Mouse (Mus musculus): ENCODE data around the gene Tshz2.
"Not testable (repeated sequence)": the region's sequence is repeated elsewhere in the genome, so short reads cannot be mapped to it uniquely, and the experiment has no call there.

The Tshz2 gene

DNA sequence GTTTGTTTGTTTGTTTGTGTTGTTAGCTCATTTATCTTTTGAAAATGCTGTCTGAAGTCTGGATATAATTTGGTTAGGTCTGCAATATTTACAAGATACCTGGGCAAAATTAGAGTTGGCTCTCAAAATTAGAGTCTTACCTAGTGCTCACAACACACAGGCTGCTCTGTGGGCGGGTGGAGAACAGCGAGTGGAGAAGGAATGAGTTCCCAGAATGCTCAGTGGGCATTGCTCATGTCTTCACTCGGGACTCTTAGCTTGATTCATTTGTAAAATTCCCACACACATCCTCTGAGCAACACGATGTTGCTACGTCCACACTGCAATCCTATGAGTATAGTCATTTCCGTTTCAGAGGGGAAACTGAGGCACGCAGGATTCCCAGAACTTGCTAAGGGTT lies 180.1 kb downstream of the Tshz2 start:
- no peak for DNase-seq (ENCODE audit: low spot score)

DNA sequence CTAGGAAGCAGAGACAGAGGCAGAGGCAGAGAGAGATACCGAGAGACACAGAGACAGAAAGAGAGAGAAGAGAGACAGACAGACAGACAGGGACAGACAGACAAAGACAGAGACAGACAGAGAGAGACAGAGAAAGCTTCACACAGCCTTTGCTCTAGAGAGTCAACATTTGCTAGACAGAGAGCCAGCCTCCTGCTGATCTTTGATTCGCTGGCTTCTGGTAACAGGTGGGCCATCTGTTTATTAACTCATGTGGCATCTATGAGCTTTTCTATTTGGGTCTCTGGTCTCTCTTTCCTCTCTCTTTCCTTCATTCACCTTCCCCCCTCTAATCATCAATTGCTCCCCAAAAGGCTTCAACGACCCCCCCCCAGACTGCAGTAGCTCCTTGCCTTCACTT lies 181.5 kb downstream of the Tshz2 start:
- DNase-seq (ENCODE audit: low spot score): no peak

DNA sequence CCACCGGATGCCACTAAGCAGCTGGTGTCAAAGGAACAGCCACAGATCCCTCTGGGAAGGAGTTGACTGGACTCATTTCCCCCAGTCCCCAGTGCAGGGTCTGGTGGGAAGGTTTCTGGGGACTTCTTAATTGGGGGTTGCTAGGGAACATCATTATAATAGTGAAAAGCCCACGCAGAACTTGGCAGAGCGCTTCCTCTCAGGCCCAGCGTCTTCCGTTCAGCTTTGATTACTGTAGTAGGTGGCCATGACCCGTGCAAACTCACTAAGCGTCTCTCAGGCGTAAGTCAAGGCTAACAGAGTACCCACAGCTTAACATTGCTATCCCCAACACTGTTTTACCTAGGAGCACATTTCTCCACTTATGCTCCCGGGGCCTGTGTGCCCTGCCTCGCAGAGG lies 181.9 kb downstream of the Tshz2 start:
- DNase-seq (ENCODE audit: low spot score): no peak

DNA sequence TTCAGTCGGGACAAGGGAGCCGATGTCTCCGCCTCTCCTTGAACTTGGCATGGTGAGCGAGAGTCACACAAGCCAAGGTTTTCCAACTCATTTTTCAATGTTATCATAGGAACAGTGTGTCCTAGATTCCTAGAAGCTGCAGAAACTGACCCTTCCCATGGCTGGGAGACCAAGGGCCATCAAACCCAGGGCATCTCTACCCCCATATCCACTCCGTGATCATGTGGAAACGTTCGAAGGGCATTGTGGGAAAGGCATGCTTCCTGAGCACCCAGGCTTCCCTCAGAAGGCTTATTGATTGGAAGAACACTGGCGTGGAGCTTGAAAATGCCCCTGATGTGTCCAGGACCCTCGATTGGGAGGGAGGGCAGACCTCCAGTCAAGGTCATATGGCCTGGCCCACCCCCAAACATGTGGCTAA lies 188.2 kb downstream of the Tshz2 start:
- DNase-seq (ENCODE audit: low spot score): peak; percentile 65

DNA sequence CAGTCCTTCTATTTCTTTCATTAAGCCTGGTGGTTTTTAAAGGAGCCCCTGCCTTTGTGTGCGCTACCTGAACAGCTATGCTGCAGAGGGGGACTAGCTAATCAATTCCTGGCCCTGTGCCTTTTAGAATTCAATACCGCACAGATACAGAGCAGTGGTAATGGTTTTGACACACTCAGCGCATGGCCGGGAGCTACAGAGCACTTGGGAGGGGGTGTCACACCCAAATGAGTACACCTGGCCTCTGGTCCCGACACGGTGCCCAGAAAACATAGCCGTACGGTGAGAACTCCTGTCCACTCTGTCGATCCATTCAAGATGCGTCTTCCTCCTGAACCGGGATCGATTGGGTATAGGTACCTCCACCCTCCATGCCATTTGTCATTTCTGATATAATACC lies 193.1 kb downstream of the Tshz2 start:
- DNase-seq (ENCODE audit: low spot score): no peak

DNA sequence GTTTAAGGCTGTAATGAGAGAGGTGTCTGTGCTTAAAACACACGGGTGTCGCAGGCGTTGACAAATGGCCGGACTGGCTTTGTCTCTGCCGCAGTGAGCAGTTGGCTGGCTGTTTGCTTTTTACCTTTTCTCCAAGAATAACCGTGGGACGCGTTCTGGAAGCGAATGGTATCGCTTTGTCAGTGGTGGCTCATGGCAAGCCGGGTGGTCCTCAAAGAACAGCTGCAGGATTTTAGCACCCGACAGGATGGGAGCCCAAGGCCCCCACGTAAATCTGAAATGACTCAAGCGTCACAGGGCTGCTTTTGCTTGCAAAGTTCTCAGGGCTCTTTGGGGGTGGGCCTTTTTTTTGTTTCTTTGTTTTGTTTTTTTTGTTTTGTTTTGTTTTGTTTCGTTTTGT lies 193.5 kb downstream of the Tshz2 start:
- DNase-seq (ENCODE audit: low spot score): no peak

DNA sequence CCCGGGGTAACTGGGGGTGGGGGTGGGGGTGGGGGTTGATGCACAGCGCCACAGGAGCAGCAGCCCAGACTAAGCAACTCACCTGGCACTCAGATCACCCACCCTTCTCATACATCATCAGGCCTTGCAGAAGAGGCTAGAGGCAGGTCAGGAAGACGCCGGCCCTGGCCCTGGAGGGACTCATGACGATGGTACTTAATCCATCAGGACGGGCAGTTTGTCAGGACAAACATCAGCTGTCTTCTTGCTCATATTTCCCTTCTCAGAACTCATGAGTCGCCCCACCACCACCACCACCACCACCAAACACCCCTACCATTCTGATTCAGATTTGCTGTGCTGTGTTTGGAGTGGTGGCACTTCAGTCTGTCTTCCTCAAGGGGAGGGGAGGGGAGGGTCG lies 194.0 kb downstream of the Tshz2 start:
- no peak for DNase-seq (ENCODE audit: low spot score)

DNA sequence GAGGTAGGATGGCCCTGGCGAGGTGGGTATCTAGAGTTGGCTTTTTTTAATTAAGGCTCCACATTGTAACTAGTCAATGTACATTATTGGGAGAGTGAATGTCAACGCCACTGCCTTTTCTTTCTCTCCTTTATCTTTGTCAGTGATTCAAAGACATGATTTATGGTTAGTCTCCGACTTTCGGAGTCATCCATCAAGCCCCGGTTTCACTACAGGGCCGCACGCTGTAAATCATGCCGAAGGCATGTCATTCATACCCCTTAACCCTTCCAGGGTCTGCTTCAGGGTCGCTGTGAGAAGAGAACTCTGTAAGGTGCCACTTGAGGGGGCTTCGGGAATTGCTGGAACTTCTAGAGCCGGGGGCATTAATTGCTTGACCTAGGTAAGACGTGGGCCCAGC lies 199.4 kb downstream of the Tshz2 start:
- DNase-seq (ENCODE audit: low spot score): no peak

DNA sequence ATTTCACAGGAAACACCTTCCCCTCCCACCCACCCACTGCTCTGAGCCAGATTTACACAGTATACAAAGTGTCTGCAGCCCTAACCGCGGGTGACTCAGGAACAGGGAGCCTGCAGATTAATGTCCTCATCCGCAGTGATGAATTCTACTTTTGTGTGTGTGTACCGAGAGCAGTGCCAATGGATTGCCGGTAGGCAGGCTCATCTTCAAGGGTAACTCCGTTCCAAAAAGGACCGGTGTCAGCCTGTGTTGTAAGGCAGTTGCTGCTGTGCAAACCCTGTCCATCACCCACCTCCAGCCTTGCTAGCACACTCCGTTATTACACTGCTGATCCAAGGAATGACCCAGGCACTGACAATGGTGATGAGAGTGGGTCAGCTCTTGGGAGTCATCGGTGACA lies 200.8 kb downstream of the Tshz2 start:
- no peak for DNase-seq (ENCODE audit: low spot score)

DNA sequence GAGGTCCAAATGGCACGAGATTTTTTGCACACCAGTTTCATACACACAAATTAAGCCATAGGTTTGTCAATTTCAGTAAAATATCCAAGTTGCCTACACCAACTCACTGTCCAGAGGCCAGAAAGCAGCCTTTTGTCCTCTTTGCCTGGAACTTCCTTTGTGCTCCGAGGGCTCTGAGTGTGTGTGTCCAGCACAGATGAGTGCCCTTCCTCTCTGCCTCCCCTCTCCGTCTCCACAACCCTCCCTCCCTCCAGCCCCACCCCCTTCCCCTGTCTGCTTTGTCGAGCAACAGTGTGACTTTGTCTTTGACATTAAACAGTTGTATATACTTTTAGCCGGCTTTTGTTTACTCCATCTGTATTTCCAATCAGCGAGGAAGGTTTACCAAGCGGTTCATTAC lies 201.8 kb downstream of the Tshz2 start:
- DNase-seq (ENCODE audit: low spot score): no peak

DNA sequence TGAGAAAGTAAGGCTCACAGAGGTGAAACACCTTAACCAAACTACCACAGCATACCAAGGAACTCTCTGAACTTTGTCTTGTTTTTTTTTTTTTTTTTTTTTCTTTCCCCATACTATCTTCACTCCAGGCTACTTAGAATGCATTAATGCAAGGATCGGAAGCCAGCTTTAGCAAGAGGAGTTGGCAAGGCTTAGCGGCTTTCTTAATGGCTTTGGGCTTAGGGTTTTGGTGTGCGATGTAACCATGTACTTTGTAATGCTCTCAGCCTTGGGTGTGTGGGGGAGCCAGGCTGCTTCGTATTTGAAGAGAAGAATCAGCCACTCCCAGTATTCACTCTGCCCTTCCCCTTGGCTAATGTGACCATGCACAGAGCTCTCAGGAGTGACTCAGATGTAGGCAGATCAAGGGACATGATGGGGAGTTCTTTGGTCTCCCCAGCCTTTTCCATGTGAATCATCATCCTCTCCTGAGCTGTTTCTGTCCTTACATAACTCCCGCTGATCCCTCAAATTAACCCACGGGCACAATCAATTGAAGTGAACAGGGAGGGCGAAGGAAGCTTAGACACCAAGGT lies 204.3 kb downstream of the Tshz2 start:
- no peak for DNase-seq (ENCODE audit: low spot score)

DNA sequence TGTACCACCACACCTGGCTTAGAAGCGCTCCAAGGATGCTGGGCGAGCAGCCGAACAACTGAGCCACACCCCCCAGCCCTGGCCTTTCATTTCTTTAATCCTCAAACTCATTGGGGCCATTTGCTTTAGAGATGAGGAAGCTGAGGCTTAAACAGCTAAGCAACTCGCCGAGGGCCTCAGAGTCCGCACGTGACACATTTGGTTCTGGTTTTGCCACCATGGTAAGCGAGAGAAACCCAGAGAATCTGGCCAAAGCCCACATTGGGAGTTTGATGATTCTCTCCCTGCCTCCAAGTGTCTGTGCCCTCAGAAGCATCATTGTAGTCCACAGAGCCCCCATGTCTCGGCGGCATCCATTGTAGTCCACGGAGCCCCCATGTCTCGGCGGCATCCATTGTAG lies 205.7 kb downstream of the Tshz2 start:
- no peak for DNase-seq (ENCODE audit: low spot score)

DNA sequence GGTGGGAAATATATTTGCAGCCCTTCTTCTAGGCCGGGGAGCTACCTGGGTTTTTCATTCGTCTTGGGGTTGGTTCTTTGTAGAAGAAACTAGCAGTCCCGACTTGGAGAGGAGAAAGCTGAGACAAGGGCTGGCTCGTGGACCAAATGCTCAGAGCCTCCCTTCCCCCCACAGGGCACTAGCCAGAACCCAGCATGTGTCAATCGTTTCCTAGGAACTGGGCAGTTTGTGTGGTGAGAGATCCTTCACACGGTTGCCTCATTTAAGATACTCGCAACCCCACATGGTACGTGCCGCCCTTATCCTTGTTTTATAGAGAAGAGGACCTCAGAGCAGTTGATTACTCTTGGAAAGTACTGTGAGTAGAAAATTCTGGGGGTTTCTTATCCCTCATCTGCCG lies 208.6 kb downstream of the Tshz2 start:
- DNase-seq (ENCODE audit: low spot score): no peak

DNA sequence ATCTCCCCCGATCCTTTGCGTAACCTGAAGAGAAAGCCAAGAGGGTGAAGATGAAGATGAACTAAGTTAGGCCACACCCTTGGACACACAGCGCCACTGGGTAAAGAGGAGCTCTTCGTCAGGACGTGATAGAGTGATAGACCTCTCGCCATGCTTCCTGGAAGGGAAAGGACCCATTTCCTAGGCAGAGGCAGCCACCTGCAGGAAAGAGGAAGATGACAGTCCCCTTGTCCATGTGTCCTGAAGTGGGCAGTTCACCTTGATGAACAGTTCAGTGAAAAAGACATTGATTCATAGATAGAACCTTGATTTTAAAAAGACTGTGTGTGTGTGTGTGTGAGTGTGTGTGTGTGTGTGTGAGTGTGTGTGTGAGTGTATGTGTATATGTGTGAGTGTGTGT lies 209.7 kb downstream of the Tshz2 start:
- DNase-seq (ENCODE audit: low spot score): no peak

DNA sequence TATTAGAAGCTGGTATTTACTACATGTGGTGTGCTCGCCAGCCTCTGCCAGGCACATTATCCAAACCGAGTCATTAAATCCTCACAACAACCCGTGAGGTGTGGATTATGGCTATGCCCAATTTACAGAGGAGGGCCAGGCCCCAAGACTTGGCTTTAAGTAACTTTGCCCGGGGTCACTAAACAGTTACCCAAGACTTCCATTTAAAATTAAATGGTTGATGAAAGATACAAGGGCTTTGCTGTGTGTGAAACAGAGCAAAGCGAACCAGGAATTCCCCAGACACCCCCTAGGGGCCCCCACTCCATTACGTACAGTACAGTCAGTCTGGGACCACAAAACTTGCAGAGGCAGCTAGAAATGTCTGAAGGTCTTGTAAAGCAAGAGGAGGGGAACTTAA lies 210.7 kb downstream of the Tshz2 start:
- no peak for DNase-seq (ENCODE audit: low spot score)

DNA sequence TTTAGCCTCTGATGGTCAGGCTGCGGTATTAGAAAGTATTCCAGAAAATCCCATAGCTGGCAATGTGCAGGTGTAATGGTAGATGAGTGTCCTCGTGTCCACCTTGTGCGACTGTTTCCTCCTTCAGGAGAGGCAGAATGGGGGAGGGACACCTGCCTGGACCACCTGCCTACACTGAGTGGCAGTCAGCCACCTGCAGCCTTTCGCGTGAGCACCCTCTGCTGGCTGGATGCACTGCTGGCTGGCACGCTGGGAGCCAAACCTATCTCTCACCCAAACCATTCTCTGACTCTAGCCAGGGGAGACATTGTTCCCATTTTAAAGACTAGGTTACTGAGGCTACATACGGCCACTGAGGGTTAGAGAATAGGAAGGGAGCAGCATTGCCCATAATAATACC lies 216.3 kb downstream of the Tshz2 start:
- no peak for DNase-seq (ENCODE audit: low spot score)

DNA sequence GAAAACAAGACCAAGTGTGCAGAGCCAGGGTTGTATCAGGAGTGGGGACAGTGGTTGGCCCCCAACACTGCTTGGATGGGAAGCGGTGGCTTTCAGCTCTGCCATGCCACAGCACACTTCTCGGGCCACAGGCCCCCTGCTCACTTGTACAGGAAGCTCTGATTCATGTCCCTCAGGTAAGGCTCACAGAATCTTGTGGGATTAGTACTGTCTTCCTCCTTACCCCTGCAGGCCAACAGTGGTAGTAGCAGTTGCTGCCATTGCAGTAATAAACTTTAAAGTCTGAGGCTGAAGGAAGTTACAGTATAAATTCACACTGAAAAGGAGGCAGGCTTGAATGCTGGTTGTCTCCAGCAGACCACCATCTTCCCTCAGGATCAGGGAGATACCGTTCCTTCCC lies 216.7 kb downstream of the Tshz2 start:
- DNase-seq (ENCODE audit: low spot score): no peak

DNA sequence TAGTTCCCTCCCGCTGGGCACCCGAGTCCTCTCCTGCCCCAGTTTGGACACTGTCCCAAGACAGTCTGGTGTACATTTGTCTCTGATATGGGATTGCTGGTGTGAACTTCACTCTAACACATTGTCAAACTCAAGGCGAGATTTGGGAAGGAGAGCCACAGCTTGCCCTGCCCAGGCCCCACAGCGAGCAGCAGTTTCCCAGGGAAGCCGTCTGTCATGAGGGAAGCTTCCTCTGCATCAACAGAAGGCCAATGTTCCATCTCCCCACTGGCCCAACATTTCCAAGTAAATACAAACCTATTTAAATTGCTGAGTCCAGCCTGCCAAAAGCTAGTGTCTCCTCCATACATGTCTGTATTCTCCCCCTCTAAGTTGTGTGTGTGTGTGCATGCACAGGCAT lies 218.8 kb downstream of the Tshz2 start:
- no peak for DNase-seq (ENCODE audit: low spot score)

DNA sequence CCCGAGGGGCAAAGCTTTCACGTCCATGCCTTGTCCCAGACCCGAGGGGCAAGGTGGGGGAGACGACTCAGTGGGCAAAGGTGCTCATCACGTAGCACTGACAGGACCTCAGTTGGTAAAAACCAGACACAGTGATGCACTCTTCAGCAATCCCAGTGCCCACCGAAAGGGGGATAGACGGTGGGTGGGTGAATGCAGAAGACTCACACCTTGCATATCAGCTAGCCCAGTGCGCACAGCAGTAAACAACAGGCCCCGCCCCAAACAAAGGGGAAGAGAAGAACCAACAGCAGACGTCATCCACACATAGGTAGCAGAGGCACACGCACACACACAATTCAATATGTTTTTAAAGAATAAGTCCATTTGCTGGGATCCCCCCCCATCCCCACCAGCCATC lies 221.7 kb downstream of the Tshz2 start:
- DNase-seq (ENCODE audit: low spot score): no peak

DNA sequence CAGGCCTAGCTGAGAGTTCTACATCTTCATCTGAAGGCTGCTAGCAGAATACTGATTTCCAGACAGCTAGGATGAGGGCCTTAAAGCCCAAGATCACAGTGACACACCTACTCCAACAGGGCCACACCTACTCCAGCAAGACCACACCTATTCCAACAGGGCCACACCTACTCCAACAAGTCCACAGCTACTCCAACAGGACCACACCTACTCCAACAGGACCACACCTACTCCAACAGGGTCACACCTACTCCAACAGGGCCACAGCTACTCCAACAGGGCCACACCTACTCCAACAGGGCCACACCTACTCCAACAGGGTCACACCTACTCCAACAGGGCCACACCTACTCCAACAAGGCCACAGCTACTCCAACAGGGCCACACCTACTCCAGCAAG lies 224.2 kb downstream of the Tshz2 start:
- DNase-seq (ENCODE audit: low spot score): not testable (repeated sequence)

DNA sequence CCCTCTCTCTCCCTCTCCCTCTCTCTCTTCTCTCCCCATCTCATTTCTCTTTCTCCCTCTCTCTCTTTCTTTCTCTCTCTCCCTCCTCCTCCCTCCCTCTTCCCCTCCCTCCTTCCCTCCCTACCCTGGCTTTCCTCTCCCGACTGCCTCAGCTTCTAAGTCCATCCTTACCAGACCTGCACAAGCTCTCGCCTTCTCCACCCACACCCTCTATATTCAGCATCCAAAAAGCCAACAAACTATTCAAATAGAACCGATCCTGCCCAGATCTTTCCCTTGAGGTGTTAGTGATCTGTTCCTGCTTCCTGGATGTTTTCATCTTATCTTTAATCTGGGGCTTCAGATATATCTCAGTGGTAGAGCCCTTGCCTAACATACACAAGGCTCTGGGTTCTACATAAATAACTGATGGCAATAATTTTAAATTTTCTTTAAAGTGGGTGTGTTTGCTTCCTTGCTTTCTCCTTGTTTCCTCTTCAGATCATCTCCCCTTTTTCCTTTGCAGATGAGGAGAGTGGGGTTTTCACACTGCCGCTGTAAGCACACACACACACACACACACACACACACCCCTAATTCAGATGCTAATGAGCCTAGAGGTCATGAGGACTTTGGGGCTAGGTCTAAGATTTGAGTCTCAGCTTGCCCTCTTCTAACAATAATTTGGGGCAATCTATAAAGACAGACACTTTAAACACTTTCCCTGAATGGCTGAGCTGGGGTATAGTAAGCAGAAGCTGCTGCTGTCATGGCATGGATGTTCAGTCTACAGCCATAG lies 226.5 kb downstream of the Tshz2 start:
- DNase-seq (ENCODE audit: low spot score): no peak

DNA sequence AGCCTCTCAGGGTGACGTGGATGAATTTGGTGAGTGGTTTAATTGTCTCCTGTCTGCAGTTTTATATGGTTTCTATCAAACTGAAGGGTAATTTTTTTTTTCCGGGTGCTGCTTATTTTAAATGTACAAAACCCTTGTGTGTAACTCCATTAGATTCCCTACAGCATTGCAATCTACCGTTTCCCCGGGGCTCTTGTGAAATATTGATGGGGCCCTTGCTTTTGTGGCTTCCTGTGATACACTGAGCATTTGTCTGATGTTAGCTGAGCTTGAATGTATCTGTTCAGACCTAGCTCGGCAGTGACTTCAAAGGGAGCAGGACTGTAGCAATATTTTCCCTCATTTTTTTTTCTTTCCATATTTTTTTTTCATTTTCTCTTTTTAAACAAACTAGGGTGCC lies 228.1 kb downstream of the Tshz2 start:
- DNase-seq (ENCODE audit: low spot score): no peak

DNA sequence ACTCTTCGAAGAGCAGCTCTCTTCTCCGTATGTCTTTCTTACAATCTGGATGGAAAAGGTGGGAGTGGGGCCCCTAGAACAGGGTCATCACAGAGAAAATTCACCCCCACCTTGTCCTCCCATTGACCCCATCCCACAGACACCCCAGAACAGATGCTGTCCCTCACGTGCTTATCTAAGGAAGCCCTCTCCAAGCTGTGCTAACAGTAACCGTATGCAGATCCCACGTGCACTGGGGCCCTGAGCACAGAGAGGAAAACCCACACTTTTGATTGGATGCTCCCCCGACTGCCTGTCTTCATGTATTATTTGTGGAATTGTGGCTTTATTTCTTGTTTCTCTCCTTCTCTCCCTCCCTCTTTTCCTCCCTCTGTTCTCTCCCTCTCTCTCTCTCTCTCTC lies 229.9 kb downstream of the Tshz2 start:
- DNase-seq (ENCODE audit: low spot score): no peak

DNA sequence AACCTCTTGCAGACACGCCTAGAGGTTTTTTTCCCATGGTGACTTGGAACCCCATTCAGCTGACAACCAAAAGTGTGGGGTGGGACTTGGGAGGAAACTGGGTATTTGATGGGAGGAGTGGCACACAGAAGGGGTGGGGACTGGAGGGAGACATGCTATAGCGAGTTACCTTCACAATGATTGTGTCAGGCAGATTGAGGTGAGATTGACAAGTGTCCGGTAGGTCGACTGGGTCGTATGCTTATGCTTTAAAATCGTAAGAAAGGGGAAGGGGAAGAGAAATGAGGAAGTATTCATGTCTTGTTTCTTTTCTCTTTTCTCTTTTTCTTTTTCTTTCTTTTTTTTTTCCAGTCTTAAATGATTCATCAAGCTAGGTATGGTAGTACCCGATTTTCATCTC lies 236.7 kb downstream of the Tshz2 start:
- DNase-seq (ENCODE audit: low spot score): no peak
